Mouse (Mus musculus): Measurements from ENCODE around the gene Map3k10.

DNA sequence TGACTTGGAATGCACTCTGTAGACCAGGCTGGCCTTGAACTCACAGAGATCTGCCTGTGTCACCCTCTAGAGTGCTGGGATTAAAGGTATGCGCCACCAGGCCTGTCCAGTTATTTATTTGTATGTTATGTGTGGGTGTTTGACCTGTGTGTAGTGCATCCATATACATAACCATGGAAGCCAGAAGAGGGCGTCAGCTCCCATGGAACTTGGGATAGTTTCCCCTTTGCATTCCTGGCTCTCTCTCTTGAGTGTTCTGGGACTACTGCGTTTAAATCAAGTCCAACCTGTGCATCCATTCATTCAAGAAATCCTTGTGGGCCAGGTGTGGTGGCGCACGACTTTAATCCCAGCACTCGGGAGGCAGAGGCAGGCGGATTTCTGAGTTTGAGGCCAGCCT, 27.9 kb downstream of the Map3k10 start:
- TF ChIP-seq CTCF (IDR thresholded peaks at IDR 0.05; ENCODE audit: low read depth) (no peak), EP300 (optimal IDR thresholded peaks at IDR 0.05) (no peak)

All from stomach, postnatal 0 days (tissue).